Mouse (Mus musculus): Measurements from ENCODE around the gene Minpp1. TPM values are rescaled to one million over a fixed set of nuclear protein-coding genes. Genes with fewer than 3 reads are reported as not detected.

The Minpp1 gene
- total RNA-seq, 2 experiments from 2014 or later: 39.4 to 40.4 TPM

- DNase-seq (ENCODE audit: low spot score in 2 of 2): no peak
These were observed 2.2 kb downstream of the Minpp1 start for GRCm38 (mm10) chr19:32487595-32488255.

- DNase-seq (ENCODE audit: low spot score in 2 of 2): no peak
These were observed 3.8 kb downstream of the Minpp1 start for GRCm38 (mm10) chr19:32489166-32489895.

- DNase-seq (ENCODE audit: low spot score in 2 of 2): no peak
These were observed 5.4 kb downstream of the Minpp1 start for GRCm38 (mm10) chr19:32490976-32491375.

- DNase-seq (ENCODE audit: low spot score in 2 of 2): no peak
These were observed 6.8 kb downstream of the Minpp1 start for GRCm38 (mm10) chr19:32492339-32492738.

- DNase-seq (ENCODE audit: low spot score in 2 of 2): no peak
These were observed 7.4 kb downstream of the Minpp1 start for GRCm38 (mm10) chr19:32492981-32493380.

- no peak for DNase-seq (ENCODE audit: low spot score in 2 of 2)
These were observed 7.9 kb downstream of the Minpp1 start for GRCm38 (mm10) chr19:32493471-32493870.

GRCm38 (mm10) chr19:32494611-32495010 is 9.0 kb downstream of the Minpp1 start:
- no peak for DNase-seq (ENCODE audit: low spot score in 2 of 2)

- no peak for DNase-seq (ENCODE audit: low spot score in 2 of 2)
These were observed 9.5 kb downstream of the Minpp1 start for GRCm38 (mm10) chr19:32495034-32495433.

GRCm38 (mm10) chr19:32497411-32497810 is 11.8 kb downstream of the Minpp1 start:
- DNase-seq (ENCODE audit: low spot score in 2 of 2): no peak

- DNase-seq (ENCODE audit: low spot score in 2 of 2): no peak
These were observed 12.4 kb downstream of the Minpp1 start for GRCm38 (mm10) chr19:32498002-32498401.

GRCm38 (mm10) chr19:32501414-32501813 is 15.8 kb downstream of the Minpp1 start:
- DNase-seq (ENCODE audit: low spot score in 2 of 2): no peak

- DNase-seq (ENCODE audit: low spot score in 2 of 2): no peak
These were observed 20.5 kb downstream of the Minpp1 start for GRCm38 (mm10) chr19:32506081-32506480.

- DNase-seq (ENCODE audit: low spot score in 2 of 2): no peak
These were observed 20.9 kb downstream of the Minpp1 start for GRCm38 (mm10) chr19:32506514-32506913.

GRCm38 (mm10) chr19:32507100-32507499 is 21.5 kb downstream of the Minpp1 start:
- DNase-seq (ENCODE audit: low spot score in 2 of 2): no peak

- no peak for DNase-seq (ENCODE audit: low spot score in 2 of 2)
These were observed 22.0 kb downstream of the Minpp1 start for GRCm38 (mm10) chr19:32507526-32507925.

- no peak for DNase-seq (ENCODE audit: low spot score in 2 of 2)
These were observed 24.7 kb downstream of the Minpp1 start for GRCm38 (mm10) chr19:32510267-32510666.

GRCm38 (mm10) chr19:32510962-32511361 is 25.4 kb downstream of the Minpp1 start:
- DNase-seq (ENCODE audit: low spot score in 2 of 2): no peak

- no peak for DNase-seq (ENCODE audit: low spot score in 2 of 2)
These were observed 26.9 kb downstream of the Minpp1 start for GRCm38 (mm10) chr19:32512518-32512917.

GRCm38 (mm10) chr19:32516575-32516974 is 31.0 kb downstream of the Minpp1 start:
- no peak for DNase-seq (ENCODE audit: low spot score in 2 of 2)

- DNase-seq (ENCODE audit: low spot score in 2 of 2): no peak
These were observed 35.9 kb downstream of the Minpp1 start for GRCm38 (mm10) chr19:32521446-32521845.

- DNase-seq (ENCODE audit: low spot score in 2 of 2): no peak
These were observed 36.7 kb downstream of the Minpp1 start for GRCm38 (mm10) chr19:32522247-32522646.

- no peak for DNase-seq (ENCODE audit: low spot score in 2 of 2)
These were observed 37.3 kb downstream of the Minpp1 start for GRCm38 (mm10) chr19:32522753-32523307.
